Mouse (Mus musculus) spleen, adult 18-20 months (tissue): Measurements from ENCODE around the gene Clip2.
"Not testable (repeated sequence)": the region's sequence is repeated elsewhere in the genome, so short reads cannot be mapped to it uniquely, and the experiment has no call there.

Source experiments
- DNase-seq, 2 experiments: peaks; one replicate each; pipeline ENCODE4 v3.0.0; 2022; ENCODE audit warnings: mixed read lengths in 2 of 2

Clip2 gene

DNA sequence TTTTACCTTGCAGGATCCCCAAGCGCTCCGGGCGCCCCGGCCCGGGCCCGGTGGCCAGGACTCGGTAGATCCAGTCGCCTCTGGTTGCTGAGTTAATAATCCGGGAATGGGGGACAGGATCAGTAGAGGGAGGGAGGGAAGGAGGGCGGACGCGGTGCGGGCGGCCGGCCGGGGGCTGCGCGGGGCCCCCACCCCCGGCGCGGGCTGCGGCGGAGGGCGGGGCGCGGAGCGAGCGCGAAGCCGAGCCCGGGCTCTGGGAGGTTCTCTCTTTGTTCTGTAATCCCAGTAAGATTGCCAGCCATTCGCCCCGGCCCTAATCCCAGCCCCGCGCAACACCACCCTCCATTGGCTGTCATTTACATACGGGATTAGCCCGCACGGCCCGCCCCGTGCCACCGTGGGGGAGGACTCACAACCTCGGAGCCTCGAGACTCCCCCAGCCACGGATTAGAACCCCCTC lies 95.7 kb downstream of the Clip2 start, which contains the start of gene Gtf2ird1:
Gene Gtf2ird1, minus strand, starts transcription at position 214 of the 460 bp plus-strand sequence.
- no peak for DNase-seq

DNA sequence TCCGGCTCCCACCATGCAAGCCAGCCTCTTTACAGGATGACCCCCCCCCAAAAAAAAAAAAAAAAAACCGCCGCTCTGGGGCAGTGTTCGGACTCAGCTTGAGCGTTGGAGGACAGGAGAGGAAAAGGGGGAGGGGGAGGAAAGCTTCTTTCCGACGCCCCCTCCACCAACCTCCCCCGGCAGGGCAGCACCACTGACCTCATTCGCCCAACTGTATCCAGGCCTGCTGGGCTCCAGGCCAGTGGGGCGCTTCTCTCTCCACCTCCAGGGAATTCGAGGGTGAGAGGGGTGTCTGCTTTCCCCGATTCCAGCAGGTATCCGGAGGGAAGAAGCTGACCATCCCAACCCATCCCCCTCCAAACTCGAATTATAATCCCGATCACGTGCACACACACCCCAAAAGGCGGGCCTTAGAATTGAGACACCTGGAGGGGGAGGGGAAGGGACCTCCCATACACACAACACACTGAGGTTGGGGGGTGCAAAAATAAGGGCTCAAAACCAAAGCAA lies 96.3 kb downstream of the Clip2 start:
- DNase-seq, result no peak

DNA sequence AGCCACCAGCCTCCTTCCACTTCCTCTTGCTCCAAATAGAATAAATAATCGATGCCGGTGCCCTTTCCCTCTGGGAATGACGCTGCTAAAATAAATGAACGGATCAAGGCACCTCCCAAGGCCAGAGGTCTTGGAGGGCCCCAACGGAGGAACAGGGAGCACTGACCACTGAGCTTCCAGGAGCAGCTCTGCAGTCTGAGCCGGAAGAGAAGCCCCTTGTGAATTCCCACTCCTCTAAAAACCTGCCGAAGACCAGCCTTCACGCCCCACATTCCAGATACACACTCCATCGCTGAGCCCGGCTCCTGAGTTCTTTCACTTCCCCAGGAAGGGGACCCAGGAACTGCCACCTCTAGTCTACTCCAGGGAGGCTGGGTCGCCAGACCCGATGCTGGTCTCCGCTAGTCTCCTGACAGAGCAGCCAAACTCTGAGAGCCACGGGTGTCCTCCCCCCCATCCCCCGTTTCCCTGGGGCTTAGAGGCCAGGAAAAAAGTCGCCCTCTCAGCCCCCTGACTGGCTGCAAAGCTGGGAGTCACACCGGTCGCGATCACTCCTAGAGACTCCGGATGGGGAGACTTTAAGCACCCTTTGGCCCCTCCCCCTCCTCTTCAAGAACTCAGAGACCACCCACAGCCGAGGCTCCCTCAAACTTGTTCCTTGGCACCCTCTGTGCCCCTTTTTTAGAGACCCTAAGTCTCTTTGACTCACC lies 96.9 kb downstream of the Clip2 start:
- no peak for DNase-seq

DNA sequence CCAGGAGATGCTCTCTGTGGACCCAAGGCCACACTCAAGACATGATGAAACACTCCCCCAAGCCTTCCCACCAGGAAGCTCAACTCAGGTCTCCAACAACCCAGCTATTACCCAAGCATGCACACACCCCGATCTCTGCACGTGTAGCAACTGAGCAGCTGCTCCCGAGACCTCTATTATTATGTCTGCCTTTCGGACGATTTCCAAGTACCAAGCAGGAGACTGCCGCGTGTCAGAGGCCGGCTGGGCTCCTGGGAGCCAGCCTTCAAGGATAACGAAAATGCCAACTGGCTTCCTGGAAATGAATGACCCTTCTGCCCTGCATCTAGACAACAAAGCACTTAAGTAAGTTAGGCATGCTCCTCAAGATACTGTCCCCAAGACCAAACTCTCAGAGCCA lies 97.8 kb downstream of the Clip2 start:
- no peak for DNase-seq

DNA sequence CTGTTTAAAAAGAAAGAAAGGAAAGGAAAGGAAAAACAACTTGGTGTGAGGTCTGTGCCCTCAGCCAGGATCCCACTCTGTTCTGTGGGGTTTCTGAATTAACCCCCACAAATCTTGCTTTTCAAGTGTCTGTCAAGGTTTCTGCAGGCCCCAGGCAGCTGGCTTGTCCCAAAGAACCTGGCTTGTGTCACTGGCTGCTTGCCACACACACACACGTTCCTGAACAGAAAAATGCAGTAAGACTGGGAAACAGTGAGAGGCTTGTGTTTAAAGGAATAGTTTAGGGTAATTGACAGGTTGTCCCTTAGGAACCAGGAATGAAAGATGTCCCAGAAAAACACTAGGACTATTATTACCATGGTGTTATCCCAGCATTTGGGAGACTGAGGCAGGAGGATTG lies 98.7 kb downstream of the Clip2 start:
- DNase-seq, result no peak

DNA sequence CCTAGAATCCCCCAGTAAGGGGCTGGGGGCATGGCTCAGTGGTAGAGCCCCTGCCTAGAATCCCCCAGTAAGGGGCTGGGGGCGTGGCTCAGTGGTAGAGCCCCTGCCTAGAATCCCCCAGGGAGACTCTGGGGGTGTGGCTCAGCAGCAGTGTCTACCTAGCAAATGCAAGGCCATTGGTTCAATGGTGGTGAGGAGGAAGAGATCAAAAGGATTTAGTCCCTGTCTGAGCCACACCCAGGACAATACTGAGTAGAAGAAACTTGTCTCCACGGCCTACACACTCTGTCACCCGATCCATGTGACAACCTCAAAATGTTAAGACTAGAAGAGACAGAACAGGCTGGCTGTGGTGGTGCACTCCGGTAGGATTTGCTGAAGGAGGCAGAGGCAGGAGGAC lies 105.5 kb downstream of the Clip2 start:
- DNase-seq, result not testable (repeated sequence)

DNA sequence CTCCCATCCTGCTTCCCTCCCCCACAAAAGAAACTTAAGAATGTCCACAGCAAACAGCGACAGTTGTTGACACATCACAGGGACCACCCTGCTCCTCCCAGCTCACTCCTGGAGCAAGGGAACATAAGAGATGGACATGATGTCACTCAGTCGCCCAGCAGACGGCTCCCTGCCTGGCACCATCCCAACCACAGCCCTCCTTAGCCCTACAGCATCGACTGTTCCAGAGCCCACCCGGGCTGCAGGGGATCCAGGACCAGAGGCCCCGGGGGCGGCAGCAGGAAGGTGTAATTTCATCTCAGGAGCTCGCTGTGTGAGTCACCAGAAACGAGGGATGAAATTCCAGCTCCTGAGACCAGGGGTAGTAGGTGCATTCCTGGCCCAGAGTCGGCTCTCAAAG lies 106.3 kb downstream of the Clip2 start:
- no peak for DNase-seq

DNA sequence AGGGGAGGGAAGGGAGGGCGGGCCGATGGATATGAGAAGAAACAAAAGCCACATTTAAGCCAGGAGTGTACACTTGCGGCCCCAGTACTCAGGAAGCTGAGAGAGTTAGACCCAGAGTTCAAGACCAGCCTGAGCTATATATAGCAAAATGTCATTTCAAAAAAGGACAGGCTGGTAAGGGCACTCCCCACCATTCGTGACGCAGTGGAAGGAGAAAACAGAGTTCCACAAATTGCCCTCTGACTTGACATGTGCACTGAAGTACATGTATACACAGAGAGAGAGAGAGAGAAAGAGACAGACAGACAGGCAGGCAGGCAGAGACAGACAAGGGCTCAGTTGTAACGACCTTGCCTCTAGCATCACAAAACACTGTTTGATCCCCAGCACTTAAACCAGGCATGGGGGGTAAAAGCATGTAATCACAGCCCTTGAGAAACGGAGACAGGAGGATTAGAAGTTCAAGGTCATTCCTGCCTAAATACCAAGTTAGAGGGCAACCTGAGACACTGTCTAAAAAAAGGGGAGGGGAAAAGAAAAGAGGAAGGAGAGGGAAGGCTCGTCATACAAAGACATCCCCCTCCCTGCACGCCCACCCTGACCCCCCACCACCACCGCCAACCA lies 106.9 kb downstream of the Clip2 start:
- DNase-seq, result no peak

DNA sequence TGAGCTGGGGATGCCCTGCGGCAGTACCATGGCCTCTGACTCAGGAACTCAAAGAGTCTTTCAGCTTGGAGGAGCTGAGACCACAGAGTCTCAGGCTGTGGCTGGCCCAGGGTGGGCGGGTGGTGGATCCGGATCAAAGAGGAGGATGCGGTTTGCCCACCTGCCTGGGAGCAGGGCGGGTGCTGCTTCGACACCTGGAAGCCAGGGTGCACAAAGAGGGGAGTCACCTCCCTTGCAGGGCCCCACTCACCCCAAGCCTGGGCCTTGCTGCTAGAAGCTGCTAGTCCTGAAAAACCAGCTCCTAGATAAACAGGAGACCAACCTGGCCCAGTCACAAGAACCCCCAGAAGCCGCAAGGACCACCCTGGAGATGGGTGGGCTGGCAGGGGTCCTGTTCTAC lies 107.8 kb downstream of the Clip2 start:
- DNase-seq, result peak in 1 of 2 experiments; percentile 16

DNA sequence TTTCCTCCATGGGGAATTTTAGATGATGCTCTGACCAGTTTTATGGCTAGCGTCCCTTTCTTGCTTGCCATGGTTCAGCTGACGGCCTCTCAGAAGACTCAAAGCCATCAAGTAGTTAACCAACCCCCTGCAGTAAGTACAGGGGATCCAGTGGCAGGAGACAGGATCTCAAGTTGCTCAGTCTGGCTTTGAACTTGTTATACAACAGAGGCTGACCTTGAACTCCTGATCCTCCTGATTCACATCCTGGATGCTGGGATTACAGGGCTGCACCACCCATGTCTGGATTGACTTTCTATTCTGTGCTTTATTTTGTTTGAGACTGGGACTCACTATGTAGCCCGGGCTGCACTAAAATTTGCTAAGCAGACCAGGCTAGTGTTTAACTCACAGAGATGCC lies 110.2 kb downstream of the Clip2 start:
- DNase-seq, result no peak

DNA sequence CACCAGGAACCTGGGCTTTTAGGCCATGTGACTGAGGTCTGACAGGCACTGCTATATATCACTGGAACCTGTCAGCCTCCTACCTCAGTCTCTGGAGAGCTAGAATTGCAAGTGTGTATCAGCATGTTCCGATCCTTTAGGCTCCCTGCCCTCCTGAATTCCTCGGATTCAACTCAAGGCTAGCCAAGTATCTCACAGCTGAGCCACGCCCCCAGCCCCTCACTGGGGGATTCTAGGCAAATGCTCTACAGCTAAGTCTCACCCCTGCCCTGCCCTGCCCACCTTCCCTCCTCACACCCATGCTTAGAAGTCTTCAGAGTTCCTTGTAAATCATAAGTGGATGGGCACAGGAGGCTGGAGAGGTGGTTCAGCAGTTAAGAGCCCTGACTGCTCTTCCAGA lies 111.1 kb downstream of the Clip2 start:
- DNase-seq, result no peak

DNA sequence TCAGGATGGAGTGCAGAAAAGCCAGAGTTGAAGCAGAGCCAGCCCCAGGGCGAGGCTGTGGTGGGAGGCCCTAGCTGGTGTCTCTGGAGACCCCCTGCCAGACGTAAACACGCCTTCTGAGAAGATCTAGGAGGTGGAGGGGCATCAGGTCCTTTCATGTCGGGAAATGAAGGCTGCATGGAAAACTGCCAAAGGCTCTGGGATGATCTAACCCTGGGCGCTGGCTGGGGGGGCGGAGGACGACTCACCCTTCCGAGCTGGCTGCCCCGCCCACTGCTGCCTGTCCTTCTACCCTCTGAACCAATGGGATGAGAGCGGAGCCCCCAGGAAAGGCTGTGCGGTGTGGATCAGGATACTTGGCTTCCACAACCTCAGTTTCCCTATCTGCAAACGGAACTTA lies 112.1 kb downstream of the Clip2 start:
- no peak for DNase-seq

DNA sequence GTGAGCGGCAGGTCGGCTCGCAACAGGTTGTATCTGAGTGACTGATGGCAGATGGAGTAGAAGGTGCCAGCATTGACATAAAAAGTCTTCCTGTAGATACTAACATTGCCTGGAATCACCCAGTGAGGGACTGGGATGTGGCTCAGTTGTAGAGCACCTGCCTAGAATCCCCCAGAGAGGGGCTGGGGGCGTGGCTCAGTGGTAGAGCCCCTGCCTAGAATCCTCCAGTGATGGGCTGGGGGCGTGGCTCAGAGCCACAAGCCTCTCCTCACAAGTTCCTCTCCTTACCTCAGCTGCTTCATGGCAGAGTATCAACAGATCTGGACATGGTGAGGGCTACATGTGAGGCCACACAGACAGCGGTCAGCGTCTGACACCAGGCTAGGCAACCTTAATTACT lies 112.8 kb downstream of the Clip2 start:
- DNase-seq, result no peak
